Mouse (Mus musculus): ENCODE data around the gene Car15. TPM values are rescaled to one million over a fixed set of nuclear protein-coding genes. Genes with fewer than 3 reads are reported as not detected.

Gene Car15
- total RNA-seq, 2 experiments from 2014 or later = 12.9 to 13.8 TPM

DNA sequence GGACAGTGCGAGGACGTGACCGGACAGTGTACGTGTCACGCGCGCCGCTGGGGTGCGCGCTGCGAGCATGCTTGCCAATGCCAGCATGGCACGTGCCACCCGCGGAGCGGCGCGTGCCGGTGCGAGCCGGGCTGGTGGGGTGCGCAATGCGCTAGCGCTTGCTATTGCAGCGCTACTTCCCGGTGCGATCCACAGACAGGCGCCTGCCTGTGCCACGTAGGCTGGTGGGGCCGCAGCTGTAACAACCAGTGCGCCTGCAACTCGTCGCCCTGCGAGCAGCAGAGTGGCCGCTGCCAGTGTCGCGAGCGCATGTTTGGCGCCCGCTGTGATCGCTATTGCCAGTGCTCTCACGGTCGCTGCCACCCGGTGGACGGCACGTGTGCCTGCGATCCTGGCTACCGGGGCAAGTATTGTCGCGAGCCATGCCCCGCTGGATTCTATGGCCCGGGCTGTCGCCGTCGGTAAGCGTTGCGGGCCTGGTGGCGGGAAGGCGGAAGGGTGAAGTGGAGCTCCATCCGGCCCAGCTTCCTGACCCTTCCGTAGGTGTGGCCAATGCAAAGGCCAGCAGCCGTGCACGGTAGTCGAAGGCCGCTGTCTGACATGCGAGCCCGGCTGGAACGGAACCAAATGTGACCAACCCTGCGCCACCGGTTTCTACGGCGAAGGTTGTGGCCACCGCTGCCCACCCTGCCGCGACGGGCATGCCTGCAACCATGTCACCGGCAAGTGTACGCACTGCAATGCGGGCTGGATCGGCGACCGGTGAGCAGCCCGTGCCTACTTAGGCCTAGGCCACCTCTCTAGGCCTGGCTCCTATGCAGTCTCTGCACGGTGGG lies 35.1 kb downstream of the Car15 start:
- DNase-seq (ENCODE audit: low spot score in 2 of 2) = peak in 1 of 2 experiments; percentile 62

DNA sequence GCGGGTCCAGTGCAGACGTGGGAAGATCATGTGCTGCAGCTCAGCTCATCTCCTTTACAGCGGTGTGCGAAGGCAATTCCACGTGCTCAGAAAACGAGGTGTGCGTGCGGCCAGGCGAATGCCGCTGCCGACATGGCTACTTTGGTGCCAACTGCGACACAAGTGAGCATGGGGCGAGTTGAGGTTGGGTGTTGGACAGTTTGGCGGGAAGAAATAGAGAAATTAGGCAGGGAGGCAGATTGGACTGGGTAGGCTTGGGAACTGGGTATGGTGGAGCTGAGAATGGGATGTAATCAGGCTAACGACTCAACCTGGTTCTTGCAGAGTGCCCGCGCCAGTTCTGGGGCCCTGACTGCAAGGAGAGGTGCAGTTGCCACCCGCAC lies 35.7 kb downstream of the Car15 start:
- no peak for DNase-seq (ENCODE audit: low spot score in 2 of 2)

DNA sequence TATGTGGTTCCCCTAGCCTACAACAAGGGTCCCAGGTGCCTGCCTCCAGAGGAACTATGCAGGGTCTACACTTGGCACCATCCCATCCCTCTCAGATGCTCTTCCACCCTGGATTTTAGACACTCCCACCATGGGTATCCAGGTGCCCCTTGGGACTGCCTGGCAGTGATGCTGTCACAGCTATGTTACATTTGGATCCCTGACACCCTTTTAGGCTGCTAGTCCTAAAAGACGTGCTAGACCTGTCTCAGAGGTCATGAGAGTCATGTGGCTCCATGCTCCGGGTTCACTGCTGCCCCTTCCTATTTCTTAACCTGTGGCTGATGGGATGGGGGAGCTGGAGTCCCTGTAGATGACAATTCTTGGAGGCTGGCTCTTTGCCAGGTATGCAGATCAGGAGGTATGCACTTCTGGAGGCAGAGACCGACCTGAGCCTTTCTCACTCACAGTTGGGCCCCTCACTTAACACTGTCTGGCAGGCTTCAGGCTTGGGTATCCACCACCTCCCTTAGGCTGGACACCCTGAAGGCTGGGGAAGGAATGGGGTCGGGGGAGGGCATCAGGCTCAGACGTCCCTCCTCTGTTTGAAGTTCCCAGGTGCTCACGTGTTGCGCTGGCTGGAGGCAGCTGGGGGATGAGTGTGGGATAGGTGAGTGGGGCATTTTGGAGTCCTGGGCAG lies 36.2 kb downstream of the Car15 start:
- no peak for DNase-seq (ENCODE audit: low spot score in 2 of 2)

DNA sequence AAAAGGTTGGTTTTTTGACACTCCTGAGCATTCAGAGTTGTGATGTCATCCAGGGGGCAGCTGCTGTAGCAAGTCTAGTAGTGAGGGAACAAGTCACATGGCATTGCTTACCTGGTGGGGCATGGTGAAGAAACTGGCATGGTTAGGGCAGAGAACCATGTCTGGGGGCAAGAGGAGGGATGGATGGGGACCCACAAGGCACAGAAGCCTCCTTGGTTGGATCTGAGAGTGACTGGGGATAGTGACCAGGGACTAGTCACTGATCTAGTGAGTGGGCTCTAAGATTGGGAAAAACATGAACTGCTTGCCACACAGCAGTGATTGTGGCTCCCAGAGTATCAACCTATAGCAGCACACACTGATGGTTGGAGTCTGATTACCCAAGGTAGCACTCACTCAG lies 38.6 kb downstream of the Car15 start:
- no peak for DNase-seq (ENCODE audit: low spot score in 2 of 2)

DNA sequence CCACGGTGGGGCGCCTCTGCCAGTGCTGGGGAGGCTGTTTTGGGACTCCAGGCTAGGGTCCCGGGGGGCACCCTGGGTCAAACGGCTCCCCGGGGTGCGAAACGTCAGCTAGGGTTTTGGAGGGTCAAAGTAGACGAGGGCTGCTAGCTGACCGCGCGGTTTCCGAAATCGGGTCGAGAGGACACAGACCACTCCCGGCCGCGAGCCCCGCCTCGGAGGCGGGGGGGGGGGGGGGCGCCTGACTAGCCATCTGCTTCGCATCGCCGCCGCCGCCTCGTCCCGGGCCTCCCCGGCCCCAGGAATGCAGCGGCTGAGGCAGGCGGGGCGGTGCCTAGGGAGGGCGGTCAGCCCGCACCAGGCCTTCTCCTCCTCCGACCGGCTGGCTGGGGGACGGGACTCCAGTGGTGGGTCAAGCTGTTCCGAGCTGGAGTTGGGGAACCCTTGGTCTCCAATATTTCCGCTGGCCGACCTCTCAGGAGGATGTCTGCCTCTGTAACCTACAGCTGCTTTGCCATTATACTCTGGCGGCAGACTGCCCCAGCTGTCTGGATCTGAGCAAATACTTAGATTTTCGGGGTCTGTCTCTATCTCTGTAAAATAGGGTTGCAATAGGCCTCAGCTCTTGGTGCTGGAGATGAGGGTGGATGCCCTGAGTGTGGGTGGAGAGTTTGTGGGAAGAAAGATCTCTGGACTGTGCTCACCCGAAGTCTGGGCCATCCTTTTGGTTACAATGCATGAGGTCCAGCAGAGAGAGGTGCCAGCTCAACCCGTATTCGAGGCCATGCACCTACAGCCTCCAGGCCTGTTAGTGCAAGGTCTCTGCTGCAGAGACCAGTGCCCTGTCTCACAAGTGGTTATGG lies 39.6 kb downstream of the Car15 start:
- DNase-seq (ENCODE audit: low spot score in 2 of 2) = no peak

DNA sequence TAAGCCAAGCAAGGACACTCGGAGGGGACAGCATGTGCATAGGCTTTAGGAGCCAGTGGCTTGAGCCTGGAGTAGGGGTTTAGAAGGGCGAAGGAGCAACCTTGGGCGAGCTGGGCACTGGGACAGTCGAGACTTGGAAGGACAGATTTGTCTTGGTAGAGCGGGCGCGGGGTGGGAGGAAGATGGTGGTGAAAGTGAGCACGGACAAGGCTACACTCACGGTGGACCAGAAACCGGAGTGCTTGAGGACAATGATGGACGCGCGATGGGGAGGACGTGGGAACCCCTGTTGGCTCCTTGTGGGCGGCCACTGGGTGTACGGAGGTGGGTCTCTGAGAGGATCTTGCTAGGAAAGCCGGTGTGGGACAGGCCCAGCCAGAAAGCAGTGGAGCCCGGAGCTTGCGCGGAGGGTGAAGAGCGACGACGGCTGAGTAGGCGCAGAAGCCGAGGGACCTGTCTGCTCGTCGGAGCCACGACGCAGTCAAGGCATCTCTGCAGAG lies 40.3 kb downstream of the Car15 start:
- no peak for DNase-seq (ENCODE audit: low spot score in 2 of 2)

DNA sequence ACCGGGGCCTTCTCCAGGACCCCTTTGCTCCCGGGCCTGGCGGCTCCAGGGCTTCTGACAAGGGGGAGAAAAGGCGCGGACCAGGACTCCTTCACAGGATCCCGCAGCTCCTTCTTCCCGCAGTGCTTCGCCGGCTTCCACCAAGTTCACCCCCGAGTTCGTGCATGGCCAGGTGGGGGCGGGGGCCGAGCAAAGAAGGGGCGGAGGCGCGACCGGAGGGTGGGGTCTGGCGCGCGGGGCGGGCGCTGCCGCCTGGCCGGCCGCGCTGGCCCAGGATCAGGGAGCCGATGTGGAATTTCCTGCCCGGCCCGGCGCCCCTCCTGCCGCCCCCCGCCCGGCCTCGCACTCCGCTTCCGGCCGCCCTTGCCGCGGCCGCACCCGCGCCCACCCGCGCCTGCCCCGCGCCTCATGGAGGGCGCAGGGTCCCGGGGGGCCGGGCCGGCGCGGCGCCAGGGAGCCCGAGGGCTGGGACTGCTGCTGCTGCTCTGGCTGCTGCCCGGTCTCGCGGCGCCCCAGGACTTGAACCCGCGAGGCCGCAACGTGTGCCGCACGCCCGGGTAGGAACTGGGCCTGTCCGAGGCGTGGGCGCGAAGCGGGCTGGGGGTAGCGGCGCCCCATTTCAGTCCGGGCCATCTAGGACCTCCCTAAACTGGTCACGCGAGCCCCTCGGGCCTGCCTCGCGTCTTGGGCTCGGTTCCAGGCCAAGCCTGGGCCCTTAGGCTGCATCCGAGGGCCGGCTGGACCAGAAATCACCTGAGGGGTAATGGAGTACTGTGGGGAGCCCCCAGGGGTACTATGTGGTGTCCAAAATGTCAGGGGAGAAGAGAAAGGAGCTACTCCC lies 41.0 kb downstream of the Car15 start, which contains the start of gene Scarf2:
Gene Scarf2, plus strand, starts transcription at position 312 of the 841 bp plus-strand sequence.
- DNase-seq (ENCODE audit: low spot score in 2 of 2) = no peak

DNA sequence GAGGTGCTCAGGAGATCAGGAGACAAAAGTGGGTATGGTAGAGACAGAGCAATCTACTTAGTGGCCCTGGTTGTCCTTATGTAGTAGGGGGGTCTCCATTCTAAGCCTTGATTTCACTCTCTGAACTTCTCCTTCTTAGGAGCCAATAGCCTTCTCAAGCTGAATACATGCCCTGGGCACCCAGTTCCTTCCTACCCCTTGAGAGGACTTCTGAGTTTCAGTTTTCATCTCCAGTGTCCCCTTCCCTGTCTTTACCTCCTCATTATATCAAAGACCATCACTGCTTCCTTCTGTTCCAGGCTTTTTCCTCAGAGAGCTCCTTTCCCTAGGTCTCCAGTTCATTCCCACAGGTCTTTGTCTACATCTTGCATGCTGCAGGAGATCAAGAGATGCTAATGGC lies 41.6 kb downstream of the Car15 start:
- no peak for DNase-seq (ENCODE audit: low spot score in 2 of 2)

DNA sequence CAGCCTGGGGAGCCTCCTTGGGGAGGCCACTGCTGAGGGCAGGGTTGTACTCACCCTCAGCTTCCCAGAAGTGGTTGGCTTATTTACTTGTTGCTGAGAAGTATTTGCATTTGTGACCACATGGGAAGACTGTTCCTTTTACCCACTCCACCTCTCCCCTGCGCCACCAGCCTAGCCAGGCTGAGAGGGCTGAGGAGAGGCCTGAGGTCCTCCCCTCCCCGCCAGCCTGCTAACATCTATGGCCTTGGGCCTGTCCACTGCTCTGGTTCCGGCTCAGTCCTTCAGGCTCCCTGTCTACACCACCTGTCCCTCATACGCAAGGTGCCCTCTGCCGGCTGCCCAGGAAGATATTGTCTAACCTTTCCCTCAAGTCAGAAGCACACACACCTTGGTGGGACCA lies 42.5 kb downstream of the Car15 start:
- no peak for DNase-seq (ENCODE audit: low spot score in 2 of 2)

DNA sequence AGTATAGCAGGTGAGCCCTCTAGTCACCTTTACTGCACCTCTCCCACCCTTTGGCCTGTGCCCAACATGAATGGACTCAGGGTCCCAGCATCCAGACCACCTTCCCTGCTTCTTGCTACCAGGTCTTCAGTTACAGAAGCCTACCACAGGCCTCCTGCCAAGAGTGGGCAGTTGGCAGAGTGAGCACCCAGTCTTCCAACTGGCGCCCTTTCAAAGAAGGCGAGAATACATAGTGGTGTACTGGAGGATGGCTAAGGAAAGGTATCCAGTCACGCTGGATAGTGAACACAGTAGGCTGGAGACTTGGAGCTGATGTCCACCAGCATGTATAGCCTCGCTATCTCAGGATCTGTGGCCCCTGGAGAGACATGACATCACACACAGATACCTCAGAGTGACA lies 44.1 kb downstream of the Car15 start:
- no peak for DNase-seq (ENCODE audit: low spot score in 2 of 2)

DNA sequence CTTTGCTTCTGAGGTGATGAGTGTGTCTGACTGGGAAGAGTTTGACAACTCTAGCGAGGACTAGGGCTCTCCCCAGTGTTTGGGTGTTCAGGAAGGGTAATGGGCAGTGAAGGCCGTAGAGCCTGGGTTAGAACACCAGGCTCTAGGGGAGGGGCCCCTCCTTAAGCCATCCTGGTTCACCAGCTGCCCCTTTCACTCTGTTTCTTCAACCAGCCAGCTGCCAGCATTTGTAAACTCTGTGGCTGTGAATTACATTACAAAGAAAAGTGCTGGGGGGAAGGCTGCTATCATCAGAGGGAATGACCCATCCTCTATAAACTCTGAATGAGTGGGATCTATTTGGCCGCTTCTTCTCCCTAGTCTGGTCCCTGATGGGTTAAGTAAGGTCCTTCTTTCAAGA lies 45.4 kb downstream of the Car15 start:
- no peak for DNase-seq (ENCODE audit: low spot score in 2 of 2)

DNA sequence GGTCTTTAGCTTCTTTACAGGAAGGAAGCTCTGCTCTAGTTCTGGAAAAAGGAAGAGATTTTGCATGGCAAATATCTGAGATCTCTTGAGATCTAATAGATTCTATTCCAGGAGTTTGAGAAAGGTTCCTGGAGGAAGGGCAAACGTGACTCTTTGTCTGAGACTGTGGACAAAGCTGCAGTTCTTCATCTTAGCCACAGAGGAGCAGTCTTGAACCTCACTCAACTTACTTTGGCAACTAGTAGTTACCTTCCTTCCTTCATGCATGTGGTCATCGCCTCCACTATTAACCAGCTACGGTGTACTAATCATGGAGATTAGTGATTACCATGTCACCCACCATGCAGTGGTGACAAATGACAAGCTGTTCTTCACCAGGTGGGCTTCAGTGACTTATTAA lies 52.8 kb downstream of the Car15 start:
- no peak for DNase-seq (ENCODE audit: low spot score in 2 of 2)

Other genes with a start within 250 kb of the Car15 start
- 10 to 100 TPM; 37.9 to 42.2 TPM for gene Smpd4, start 219.0 kb downstream of the Car15 start, total RNA-seq (2021)
- gene Ccdc74a, start 191.9 kb downstream of the Car15 start, total RNA-seq (2021) = 10 to 100 TPM; 39.9 to 48.2 TPM
- gene Med15, start 105.5 kb downstream of the Car15 start, total RNA-seq (2021) = 10 to 100 TPM; 65.4 to 80.2 TPM
- 100 to 1,000 TPM in 1 of 2 experiments, 10 to 100 TPM in 1; 91.8 to 108 TPM for gene Klhl22, start 78.7 kb downstream of the Car15 start, total RNA-seq (2021)
- 1 to 10 TPM; 3.9 TPM for gene Scarf2, start 41.1 kb downstream of the Car15 start, total RNA-seq (2021)
- gene B830017H08Rik, start 5.2 kb downstream of the Car15 start, total RNA-seq (2021) = 1 to 10 TPM; 5.8 to 6.3 TPM
- gene Gm20518, start 53.3 kb upstream of the Car15 start, total RNA-seq (2021) = 1 to 10 TPM; 1.9 to 2.4 TPM
- not detected for gene Tssk1, start 55.9 kb upstream of the Car15 start, total RNA-seq (2021)
- 100 to 1,000 TPM; 105 to 111 TPM for gene Dgcr2, start 60.2 kb upstream of the Car15 start, total RNA-seq (2021)
- gene Tssk2, start 60.3 kb upstream of the Car15 start, total RNA-seq (2021) = not detected
- gene Ess2, start 73.0 kb upstream of the Car15 start, total RNA-seq (2021) = 10 to 100 TPM; 27.8 to 32.2 TPM
- gene Gsc2, start 76.7 kb upstream of the Car15 start, total RNA-seq (2021) = not detected
- 10 to 100 TPM; 60.4 to 61.2 TPM for gene Slc25a1, start 89.9 kb upstream of the Car15 start, total RNA-seq (2021)
- gene Vpreb2, start 142.1 kb upstream of the Car15 start, total RNA-seq (2021) = under 1 TPM in 1 of 2 experiments, not detected in 1; 0.99 TPM
- 10 to 100 TPM; 85.1 to 86.3 TPM for gene Dgcr6, start 214.5 kb upstream of the Car15 start, total RNA-seq (2021)

All from layer of hippocampus, postnatal 14 days (tissue).